Mouse (Mus musculus): ENCODE measurements around the gene Gm42906.

DNA sequence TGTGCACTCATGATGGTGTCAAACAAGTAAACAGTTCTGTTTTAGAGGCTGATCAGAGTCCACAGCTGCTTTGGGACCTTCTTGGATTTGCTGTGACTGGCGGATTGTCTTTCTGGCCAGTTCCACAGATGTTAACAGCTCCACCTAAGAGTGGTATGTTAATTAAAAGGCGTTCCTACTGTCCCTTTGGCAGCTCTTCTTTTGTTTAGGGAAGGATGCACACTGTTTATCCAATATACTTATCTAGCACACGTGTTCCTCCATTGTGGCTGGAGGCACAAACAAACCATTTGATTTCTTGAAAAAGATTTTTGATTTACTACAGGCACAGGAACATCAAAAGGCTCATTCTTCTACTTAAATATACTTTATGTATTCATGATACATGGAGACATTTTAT lies 351.0 kb downstream of the Gm42906 start:
- TF ChIP-seq SMC3 (IDR thresholded peaks at IDR 0.05; ENCODE audit: low read depth, low read length) = no peak
- no peak for TF ChIP-seq CTCF (IDR thresholded peaks at IDR 0.05 in 2 of 3, conservative IDR thresholded peaks at IDR 0.05 in 1 of 3; ENCODE audit: control insufficient read depth in 1 of 3, insufficient read depth in 1 of 3, low read depth in 2 of 3, low read length in 3 of 3, poor library complexity in 1 of 3, severe bottlenecking in 1 of 3)
- no peak for TF ChIP-seq USF1 (IDR thresholded peaks at IDR 0.05; ENCODE audit: low read depth, low read length)
- no peak for TF ChIP-seq POLR2AphosphoS2 (IDR thresholded peaks at IDR 0.05; ENCODE audit: low read length)
- no peak for TF ChIP-seq BHLHE40 (IDR thresholded peaks at IDR 0.05; ENCODE audit: borderline replicate concordance, low read depth, low read length)
- TF ChIP-seq TAL1 (IDR thresholded peaks at IDR 0.05; ENCODE audit: low read length) = no peak
- no peak for TF ChIP-seq KAT2A (conservative IDR thresholded peaks at IDR 0.05; ENCODE audit: low read depth, low read length)
- no peak for TF ChIP-seq ZC3H11A (IDR thresholded peaks at IDR 0.05; ENCODE audit: low read depth, low read length)
- TF ChIP-seq CHD2 (IDR thresholded peaks at IDR 0.05; ENCODE audit: low read length) = no peak

Data from MEL (cell line).